Mouse (Mus musculus): ENCODE results near the gene Farp1. TPM values are rescaled to one million over a fixed set of nuclear protein-coding genes. Genes with fewer than 3 reads are reported as not detected.

The Farp1 gene
- polyA plus RNA-seq, 1 experiment from 2014 or later, result 23.8 TPM

DNA sequence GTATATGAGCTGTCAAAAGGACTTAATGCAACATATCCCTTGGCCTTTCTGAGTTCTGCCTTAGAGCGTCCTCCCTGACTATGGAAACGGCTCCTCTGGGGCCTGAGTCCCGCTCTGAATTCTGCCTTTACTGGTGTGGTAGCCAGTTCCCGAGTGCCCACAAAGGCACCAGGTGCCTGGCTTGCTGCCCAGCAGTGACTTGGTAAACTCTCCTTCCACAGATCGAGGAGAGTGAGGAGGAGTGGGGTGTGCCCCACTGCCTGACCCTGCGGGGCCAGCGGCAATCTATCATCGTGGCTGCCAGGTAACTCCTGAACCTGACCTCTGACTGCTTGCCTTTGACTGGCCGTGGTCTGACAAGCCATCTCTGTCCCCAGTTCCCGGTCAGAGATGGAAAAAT is 241.0 kb downstream of the Farp1 start:
- H3K9ac ChIP-seq (ENCODE audit: low read length), result no peak overlapping the region
- H3K36me3 ChIP-seq (ENCODE audit: control insufficient read depth, insufficient read depth, low read length), result peaks cover 7% of the 10 kb centered on the region; the same call in 1 of the 2 replicates
- H3K4me2 ChIP-seq (ENCODE audit: low read depth), result no peak overlapping the region
- no peaks in the 10 kb centered on the region for H3K27me3 ChIP-seq (ENCODE audit: control insufficient read depth, insufficient read depth, low read length)
- DNase-seq (ENCODE audit: low spot score), result no peak
- H3K9me3 ChIP-seq (ENCODE audit: control insufficient read depth, low read length), result no peaks in the 10 kb centered on the region
- WGBS, result 88% methylated on average over 10 of the region's 10 CpGs
- no peak for ATAC-seq (ENCODE audit: insufficient read depth, low FRiP score, low TSS enrichment)
- no peak overlapping the region for H3K4me3 ChIP-seq (ENCODE audit: low read depth, low read length)
- no peak overlapping the region for H3K27ac ChIP-seq (ENCODE audit: low read depth, low read length)
- no peaks in the 10 kb centered on the region for H3K4me1 ChIP-seq (ENCODE audit: control insufficient read depth, insufficient read depth, low read length)

DNA sequence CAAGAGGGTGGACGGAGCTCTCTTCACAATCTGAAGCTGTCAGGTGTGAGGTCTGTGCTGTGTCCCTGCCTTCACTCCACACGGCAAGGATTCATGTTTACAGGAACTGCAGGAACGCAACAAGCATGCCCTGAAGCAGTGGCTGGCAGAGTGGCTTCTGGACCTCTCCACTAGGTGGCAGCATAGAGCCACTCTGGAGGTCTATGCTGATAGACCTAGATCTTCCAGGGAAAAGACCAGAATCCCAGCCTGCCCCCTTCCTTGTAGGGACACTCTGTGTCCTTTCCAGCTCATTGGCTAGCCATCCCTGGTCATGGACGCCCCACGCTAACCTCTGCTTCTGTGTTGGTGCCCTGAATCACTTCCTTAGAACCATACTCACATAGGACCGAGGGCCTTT is 244.1 kb downstream of the Farp1 start:
- 36% methylated on average over 6 of the region's 6 CpGs for WGBS
- H3K9ac ChIP-seq (ENCODE audit: low read length), result no peak overlapping the region

GRCm38 (mm10) chr14:121280601-121281335 is 245.8 kb downstream of the Farp1 start:
- H3K4me1 ChIP-seq (ENCODE audit: control insufficient read depth, insufficient read depth, low read length), result no peaks in the 10 kb centered on the region
- no peak for DNase-seq (ENCODE audit: low spot score)
- H3K4me2 ChIP-seq (ENCODE audit: low read depth), result no peak overlapping the region
- no peak overlapping the region for H3K9ac ChIP-seq (ENCODE audit: low read length)
- H3K27ac ChIP-seq (ENCODE audit: low read depth, low read length), result no peak overlapping the region
- no peak overlapping the region for H3K4me3 ChIP-seq (ENCODE audit: low read depth, low read length)
- peaks cover 14% of the 10 kb centered on the region for H3K36me3 ChIP-seq (ENCODE audit: control insufficient read depth, insufficient read depth, low read length)
- 90% methylated on average over 16 of the region's 16 CpGs for WGBS
- no peaks in the 10 kb centered on the region for H3K9me3 ChIP-seq (ENCODE audit: control insufficient read depth, low read length)
- H3K27me3 ChIP-seq (ENCODE audit: control insufficient read depth, insufficient read depth, low read length), result no peaks in the 10 kb centered on the region
- no peak for ATAC-seq (ENCODE audit: insufficient read depth, low FRiP score, low TSS enrichment)

More for the DNA sequence above, 244.1 kb downstream of the Farp1 start:
- no peaks in the 10 kb centered on the region for H3K4me1 ChIP-seq (ENCODE audit: control insufficient read depth, insufficient read depth, low read length)
- ATAC-seq (ENCODE audit: insufficient read depth, low FRiP score, low TSS enrichment) (peak; percentile 70), DNase-seq (ENCODE audit: low spot score) (peak; percentile 83)
- H3K9me3 ChIP-seq (ENCODE audit: control insufficient read depth, low read length), result no peaks in the 10 kb centered on the region
- H3K4me2 ChIP-seq (ENCODE audit: low read depth), result no peak overlapping the region
- no peak overlapping the region for H3K27ac ChIP-seq (ENCODE audit: low read depth, low read length)
- H3K36me3 ChIP-seq (ENCODE audit: control insufficient read depth, insufficient read depth, low read length), result peaks cover 11% of the 10 kb centered on the region
- H3K4me3 ChIP-seq (ENCODE audit: low read depth, low read length), result no peak overlapping the region
- no peaks in the 10 kb centered on the region for H3K27me3 ChIP-seq (ENCODE audit: control insufficient read depth, insufficient read depth, low read length)

DNA sequence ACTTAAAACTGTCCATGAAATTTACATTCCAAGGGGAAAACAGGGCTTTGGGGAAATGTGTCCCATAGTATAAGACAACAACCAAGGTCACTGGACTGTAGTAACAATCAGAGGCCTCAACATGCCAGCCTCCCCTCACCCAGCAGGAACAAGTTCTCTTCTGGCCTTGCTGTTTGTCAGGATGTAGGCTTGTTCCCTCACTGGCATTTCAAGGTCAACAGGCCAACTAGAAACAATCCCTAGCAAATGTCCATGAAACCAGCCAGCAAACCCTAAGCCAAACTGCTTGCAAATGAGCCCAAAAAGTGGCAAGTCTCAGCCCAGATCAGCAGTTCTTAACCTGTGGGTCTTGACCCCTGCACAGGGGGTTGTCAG is 246.3 kb downstream of the Farp1 start:
- Histone ChIP-seq H3K4me1 (ENCODE audit: control insufficient read depth, insufficient read depth, low read length) (no peaks in the 10 kb centered on the region), H3K4me3 (ENCODE audit: low read depth, low read length) (no peak overlapping the region), H3K9me3 (ENCODE audit: control insufficient read depth, low read length) (no peaks in the 10 kb centered on the region), H3K27me3 (ENCODE audit: control insufficient read depth, insufficient read depth, low read length) (no peaks in the 10 kb centered on the region), H3K9ac (ENCODE audit: low read length) (no peak overlapping the region), H3K36me3 (ENCODE audit: control insufficient read depth, insufficient read depth, low read length) (peaks cover 14% of the 10 kb centered on the region), H3K4me2 (ENCODE audit: low read depth) (no peak overlapping the region), H3K27ac (ENCODE audit: low read depth, low read length) (no peak overlapping the region)
- no peak for ATAC-seq (ENCODE audit: insufficient read depth, low FRiP score, low TSS enrichment)
- DNase-seq (ENCODE audit: low spot score), result no peak

DNA sequence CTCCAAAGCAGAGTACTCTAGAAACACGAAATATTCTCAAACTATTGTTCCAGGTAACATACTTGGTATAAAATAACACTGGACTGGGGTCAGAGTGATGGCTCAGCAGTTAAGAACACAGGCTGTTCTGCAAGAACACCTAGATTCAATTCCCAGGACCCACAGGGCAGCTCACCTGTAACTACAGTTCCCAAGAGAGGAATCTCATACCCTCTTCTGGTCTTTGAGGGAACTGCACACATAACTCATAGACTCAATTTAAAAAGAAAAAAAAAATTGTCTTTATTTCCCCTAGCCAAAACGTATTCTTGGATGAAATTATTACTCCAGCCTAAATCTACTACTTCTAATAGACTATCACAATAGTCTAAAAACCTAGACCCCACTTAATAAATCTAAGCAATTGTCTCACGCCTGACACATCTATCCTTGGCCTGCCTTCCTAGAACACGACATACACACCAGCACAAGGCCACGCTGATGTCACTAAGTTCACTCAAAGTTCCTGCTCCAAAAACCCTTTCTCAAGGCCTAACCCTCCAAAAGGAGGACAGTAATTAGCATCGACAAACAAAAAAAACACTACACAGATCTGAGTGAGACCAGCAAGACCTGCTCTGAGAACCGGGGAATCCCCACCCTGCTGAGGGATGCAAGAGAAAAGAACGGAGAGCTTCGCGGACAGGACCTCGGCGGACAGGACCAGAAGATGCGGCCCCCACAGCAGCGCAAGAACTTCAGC is 250.6 kb downstream of the Farp1 start:
- Histone ChIP-seq H3K4me1 (ENCODE audit: control insufficient read depth, insufficient read depth, low read length) (no peaks in the 10 kb centered on the region), H3K9ac (ENCODE audit: low read length) (no peak overlapping the region), H3K9me3 (ENCODE audit: control insufficient read depth, low read length) (no peaks in the 10 kb centered on the region), H3K4me2 (ENCODE audit: low read depth) (no peak overlapping the region), H3K27me3 (ENCODE audit: control insufficient read depth, insufficient read depth, low read length) (no peaks in the 10 kb centered on the region), H3K4me3 (ENCODE audit: low read depth, low read length) (no peak overlapping the region), H3K36me3 (ENCODE audit: control insufficient read depth, insufficient read depth, low read length) (peaks cover 16% of the 10 kb centered on the region), H3K27ac (ENCODE audit: low read depth, low read length) (no peak overlapping the region)
- ATAC-seq (ENCODE audit: insufficient read depth, low FRiP score, low TSS enrichment) (no peak), DNase-seq (ENCODE audit: low spot score) (no peak)
- 93% methylated on average over 14 of the region's 14 CpGs for WGBS

DNA sequence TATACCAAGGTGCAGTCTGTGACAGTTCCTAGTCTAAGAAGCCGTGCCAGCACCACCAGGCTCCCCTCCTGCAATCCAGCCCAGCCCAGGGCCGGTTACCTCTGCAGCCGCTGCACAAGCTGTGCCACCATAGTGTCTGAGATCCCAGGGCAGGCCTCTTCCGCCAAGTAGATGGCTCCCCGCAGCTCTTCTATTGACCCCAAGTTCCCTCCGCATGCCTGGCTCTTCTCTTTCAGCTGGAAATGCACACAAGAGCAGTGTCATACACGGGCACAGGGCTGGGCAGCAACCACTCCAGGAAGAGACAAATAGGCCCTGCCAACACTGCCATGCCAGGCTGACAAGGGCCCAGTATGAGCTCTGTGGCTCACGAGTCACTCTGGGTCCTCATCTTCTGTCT is 256.9 kb downstream of the Farp1 start:
- ATAC-seq (ENCODE audit: insufficient read depth, low FRiP score, low TSS enrichment), result no peak
- 92% methylated on average over 8 of the region's 8 CpGs for WGBS
- no peak overlapping the region for H3K9ac ChIP-seq (ENCODE audit: low read length)
- no peak overlapping the region for H3K4me3 ChIP-seq (ENCODE audit: low read depth, low read length)
- H3K4me2 ChIP-seq (ENCODE audit: low read depth), result no peak overlapping the region
- no peaks in the 10 kb centered on the region for H3K27me3 ChIP-seq (ENCODE audit: control insufficient read depth, insufficient read depth, low read length)
- H3K27ac ChIP-seq (ENCODE audit: low read depth, low read length), result no peak overlapping the region
- no peaks in the 10 kb centered on the region for H3K4me1 ChIP-seq (ENCODE audit: control insufficient read depth, insufficient read depth, low read length)
- DNase-seq (ENCODE audit: low spot score), result no peak
- H3K9me3 ChIP-seq (ENCODE audit: control insufficient read depth, low read length), result no peaks in the 10 kb centered on the region
- peaks cover 10% of the 10 kb centered on the region for H3K36me3 ChIP-seq (ENCODE audit: control insufficient read depth, insufficient read depth, low read length)

GRCm38 (mm10) chr14:121292391-121292790 is 257.4 kb downstream of the Farp1 start:
- ATAC-seq (ENCODE audit: insufficient read depth, low FRiP score, low TSS enrichment), result no peak
- WGBS, result 90% methylated on average over 3 of the region's 3 CpGs
- no peaks in the 10 kb centered on the region for H3K27me3 ChIP-seq (ENCODE audit: control insufficient read depth, insufficient read depth, low read length)

DNA sequence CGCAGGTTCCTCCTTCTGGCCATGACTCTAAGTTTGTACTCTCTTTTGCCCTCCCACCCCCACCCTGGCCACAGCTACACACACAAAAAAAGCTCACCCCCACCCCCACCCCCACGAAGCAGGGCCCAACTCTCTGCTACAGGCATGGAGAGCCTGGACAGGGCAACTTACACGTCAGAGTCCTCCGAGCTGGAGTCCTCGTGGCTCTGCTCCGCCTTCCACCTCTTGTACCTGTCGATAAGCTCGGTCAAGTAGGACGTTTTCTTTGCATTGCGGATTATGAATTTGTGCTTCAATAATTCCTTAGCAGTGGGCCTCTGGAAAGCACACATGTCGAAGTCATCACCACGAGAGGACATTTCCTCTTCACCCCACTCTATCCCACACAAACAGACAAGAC is 259.5 kb downstream of the Farp1 start:
- WGBS, result 89% methylated on average over 12 of the region's 12 CpGs
- Histone ChIP-seq H3K4me2 (ENCODE audit: low read depth) (no peak overlapping the region), H3K9ac (ENCODE audit: low read length) (no peak overlapping the region), H3K27ac (ENCODE audit: low read depth, low read length) (no peak overlapping the region), H3K27me3 (ENCODE audit: control insufficient read depth, insufficient read depth, low read length) (no peaks in the 10 kb centered on the region), H3K9me3 (ENCODE audit: control insufficient read depth, low read length) (no peaks in the 10 kb centered on the region), H3K4me3 (ENCODE audit: low read depth, low read length) (no peak overlapping the region), H3K36me3 (ENCODE audit: control insufficient read depth, insufficient read depth, low read length) (peaks cover 10% of the 10 kb centered on the region), H3K4me1 (ENCODE audit: control insufficient read depth, insufficient read depth, low read length) (no peaks in the 10 kb centered on the region)
- ATAC-seq (ENCODE audit: insufficient read depth, low FRiP score, low TSS enrichment), result no peak
- no peak for DNase-seq (ENCODE audit: low spot score)

More at GRCm38 (mm10) chr14:121292391-121292790, 257.4 kb downstream of the Farp1 start:
- Histone ChIP-seq H3K4me2 (ENCODE audit: low read depth) (no peak overlapping the region), H3K9me3 (ENCODE audit: control insufficient read depth, low read length) (no peaks in the 10 kb centered on the region), H3K27ac (ENCODE audit: low read depth, low read length) (no peak overlapping the region), H3K36me3 (ENCODE audit: control insufficient read depth, insufficient read depth, low read length) (peaks cover 10% of the 10 kb centered on the region), H3K4me1 (ENCODE audit: control insufficient read depth, insufficient read depth, low read length) (no peaks in the 10 kb centered on the region), H3K9ac (ENCODE audit: low read length) (no peak overlapping the region), H3K4me3 (ENCODE audit: low read depth, low read length) (no peak overlapping the region)
- DNase-seq (ENCODE audit: low spot score), result no peak

- Histone ChIP-seq H3K4me2 (ENCODE audit: low read depth) (no peak overlapping the region), H3K36me3 (ENCODE audit: control insufficient read depth, insufficient read depth, low read length) (peaks cover 5% of the 10 kb centered on the region), H3K4me3 (ENCODE audit: low read depth, low read length) (no peak overlapping the region), H3K9me3 (ENCODE audit: control insufficient read depth, low read length) (no peaks in the 10 kb centered on the region), H3K27me3 (ENCODE audit: control insufficient read depth, insufficient read depth, low read length) (no peaks in the 10 kb centered on the region), H3K27ac (ENCODE audit: low read depth, low read length) (no peak overlapping the region), H3K9ac (ENCODE audit: low read length) (no peak overlapping the region), H3K4me1 (ENCODE audit: control insufficient read depth, insufficient read depth, low read length) (no peaks in the 10 kb centered on the region)
- DNase-seq (ENCODE audit: low spot score) (no peak), ATAC-seq (ENCODE audit: insufficient read depth, low FRiP score, low TSS enrichment) (no peak)
- 99% methylated on average over 6 of the region's 6 CpGs for WGBS
Observed at GRCm38 (mm10) chr14:121297103-121297502, 262.1 kb downstream of the Farp1 start.
